Mouse (Mus musculus): ENCODE data around the gene Anapc13.

The Anapc13 gene

GRCm38 (mm10) chr9:102632173-102632572, 6.1 kb downstream of the Anapc13 start:
- DNase-seq = peak in 1 of 2 experiments; percentile 43

- DNase-seq = peak; percentile 49 to 78
These were observed 6.9 kb downstream of the Anapc13 start for GRCm38 (mm10) chr9:102632923-102633537.

DNA sequence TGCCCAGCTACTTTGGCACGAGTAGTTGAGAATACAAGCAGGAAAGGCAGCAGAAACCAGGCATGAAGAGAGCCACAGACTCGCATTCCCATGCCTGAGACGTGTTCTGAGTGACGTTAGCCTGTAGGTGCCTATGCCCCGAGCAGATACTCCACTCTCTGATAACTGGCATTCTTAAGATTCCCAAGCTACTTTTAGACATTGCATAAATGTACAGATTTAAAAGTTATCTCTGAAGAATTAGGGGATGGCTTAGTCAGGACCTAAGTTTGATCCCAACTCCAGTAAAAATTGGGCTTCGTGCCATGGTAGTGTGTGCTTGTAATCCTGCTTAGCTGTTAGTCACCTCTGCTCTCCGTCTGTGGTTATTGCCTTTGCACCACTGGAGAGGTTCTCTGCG, 8.4 kb downstream of the Anapc13 start:
- DNase-seq = no peak

GRCm38 (mm10) chr9:102636553-102636952, 10.5 kb downstream of the Anapc13 start:
- peak; percentile 62 to 77 for DNase-seq

GRCm38 (mm10) chr9:102637115-102637514, 11.0 kb downstream of the Anapc13 start:
- DNase-seq = no peak

DNA sequence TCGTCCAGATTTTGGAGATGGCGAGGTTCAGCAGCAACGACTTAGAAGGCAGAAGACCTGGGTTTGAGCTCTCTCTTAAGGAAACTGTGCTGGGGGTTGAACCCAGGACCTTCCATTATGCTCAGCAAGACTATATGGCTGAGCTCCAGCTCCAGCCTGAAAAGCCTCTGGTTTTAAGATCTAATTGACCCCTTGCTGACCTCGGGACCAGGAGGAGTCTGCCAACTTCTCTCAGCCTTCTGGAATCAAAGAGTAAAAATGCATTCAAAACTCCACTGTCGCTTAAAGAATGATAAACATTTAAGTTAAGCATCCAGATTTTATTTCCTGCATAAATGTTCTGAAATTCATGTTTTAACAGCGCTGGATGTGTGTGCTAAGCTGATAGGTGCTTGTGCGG, 12.9 kb downstream of the Anapc13 start:
- peak; percentile 43 to 55 for DNase-seq

GRCm38 (mm10) chr9:102639510-102639909, 13.4 kb downstream of the Anapc13 start:
- no peak for DNase-seq

GRCm38 (mm10) chr9:102641531-102641930, 15.4 kb downstream of the Anapc13 start:
- no peak for DNase-seq

GRCm38 (mm10) chr9:102643071-102643485, 17.0 kb downstream of the Anapc13 start:
- DNase-seq = peak; percentile 31 to 54

DNA sequence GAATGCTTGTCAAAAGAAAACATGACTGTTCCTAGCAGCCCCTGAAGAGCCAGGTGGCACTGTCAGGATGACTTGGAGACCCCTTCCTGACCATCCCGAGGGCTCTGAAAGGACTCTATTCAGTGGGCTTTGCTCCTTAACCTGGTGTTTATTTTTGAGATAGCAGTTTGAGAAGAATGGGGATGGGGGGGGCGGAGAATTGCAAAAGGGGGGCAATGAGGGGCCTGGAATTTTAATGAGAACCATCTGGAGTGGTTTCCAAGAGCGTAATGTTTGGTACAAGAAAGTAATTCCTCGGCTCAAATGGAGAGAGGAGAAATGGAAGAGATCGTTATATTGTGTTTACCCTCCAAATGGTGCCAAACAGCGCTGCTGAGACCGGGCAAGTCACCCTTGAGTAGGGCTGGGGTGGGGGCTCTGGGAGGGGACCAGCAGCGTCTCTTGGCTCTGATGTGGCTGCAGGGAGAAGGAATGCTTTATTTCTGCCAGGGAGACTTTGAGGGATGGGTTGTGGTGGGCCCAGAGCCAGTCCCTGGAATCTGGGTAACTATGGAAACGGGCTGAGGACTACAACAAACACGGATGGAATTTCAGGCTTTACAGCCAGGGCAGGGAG, 17.5 kb downstream of the Anapc13 start:
- peak; percentile 62 to 70 for DNase-seq

GRCm38 (mm10) chr9:102645119-102645695, 19.1 kb downstream of the Anapc13 start:
- DNase-seq = no peak

- DNase-seq = no peak
These were observed 20.9 kb downstream of the Anapc13 start for GRCm38 (mm10) chr9:102647010-102647409.

- no peak for DNase-seq
These were observed 23.9 kb downstream of the Anapc13 start for GRCm38 (mm10) chr9:102649917-102650527.

- no peak for DNase-seq
These were observed 24.5 kb downstream of the Anapc13 start for GRCm38 (mm10) chr9:102650637-102651036.

- DNase-seq = no peak
These were observed 25.2 kb downstream of the Anapc13 start for GRCm38 (mm10) chr9:102651199-102651720.

GRCm38 (mm10) chr9:102656355-102657095, 30.4 kb downstream of the Anapc13 start:
- DNase-seq = peak in 1 of 2 experiments; percentile 16

DNA sequence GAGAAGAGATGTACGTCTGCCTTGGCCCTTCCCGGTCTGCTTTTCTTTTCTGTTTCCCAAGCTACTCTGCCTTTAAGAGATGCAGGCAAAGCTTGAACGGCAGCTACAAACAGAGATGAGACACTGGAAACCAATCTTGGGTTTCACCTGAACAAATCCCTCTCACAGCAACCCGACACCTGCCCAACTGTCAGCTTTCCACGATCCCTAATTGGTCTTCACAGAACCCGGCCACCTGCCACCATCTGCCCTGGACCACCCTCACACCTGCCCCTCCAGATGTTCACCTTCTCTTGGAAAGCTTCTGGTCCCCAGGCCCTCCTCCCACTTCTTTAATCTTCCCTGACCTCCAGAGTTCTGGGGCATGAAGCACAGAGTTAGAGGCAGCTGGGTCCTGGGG, 42.0 kb downstream of the Anapc13 start:
- no peak for DNase-seq

DNA sequence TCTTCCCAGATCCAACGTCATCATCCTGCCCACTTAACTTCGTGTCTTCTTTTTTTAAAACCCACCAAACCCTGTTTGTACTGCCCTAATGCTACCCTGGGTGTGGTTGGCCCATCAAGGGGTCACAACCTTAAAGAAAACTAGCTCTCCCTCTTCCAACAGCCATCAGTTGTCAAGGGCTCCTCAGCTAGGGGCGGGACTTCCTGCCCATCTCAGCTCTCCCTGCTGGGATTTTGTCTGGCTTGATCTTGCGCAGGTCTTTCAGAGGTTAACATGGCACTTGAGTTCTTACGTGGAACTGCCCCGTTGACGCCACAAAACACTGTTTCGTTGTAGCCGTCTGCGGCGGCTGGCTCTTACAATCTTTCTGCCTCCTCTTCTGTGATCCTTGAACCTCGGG, 42.8 kb downstream of the Anapc13 start:
- DNase-seq = no peak

GRCm38 (mm10) chr9:102673381-102673780, 47.3 kb downstream of the Anapc13 start:
- DNase-seq = no peak

DNA sequence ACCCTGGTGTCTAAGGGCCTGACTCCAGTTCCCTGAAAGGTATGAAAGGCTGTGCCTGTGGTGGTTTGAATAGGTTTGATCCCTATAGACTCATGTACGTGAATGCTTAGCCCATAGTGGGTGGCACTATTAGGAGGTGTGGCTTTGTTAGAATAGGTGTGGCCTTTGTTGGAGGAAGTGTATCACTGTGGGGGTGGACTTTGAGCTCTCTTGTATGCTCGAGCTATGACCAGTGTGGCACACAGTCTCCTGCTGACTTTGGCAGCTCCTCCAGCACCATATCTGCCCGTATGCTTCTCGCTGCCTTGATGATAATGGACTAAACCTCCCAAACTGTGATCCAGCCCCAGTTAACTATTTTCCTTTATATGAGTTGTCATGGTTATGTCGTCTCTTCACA, 49.8 kb downstream of the Anapc13 start:
- DNase-seq = no peak

DNA sequence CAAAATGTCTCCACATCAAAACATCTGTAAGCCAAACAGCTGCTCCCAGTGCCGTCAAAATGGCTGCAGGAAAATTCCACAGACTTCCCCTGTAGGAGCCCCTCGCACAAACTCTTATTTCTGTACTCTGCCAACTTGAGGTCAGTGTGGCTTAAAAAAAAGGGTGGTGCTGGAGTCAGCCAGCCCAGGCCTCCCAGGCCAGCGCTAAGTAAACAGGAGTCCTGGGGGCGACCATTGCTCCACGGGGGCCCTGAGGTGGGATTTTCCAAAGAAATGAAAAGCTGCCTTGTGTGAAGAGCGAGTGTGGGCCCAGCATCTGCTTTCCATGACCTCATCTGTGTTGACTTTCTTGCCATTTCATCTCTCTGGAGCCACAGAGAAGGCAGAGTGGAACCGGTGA, 55.4 kb downstream of the Anapc13 start:
- no peak for DNase-seq
